Mouse (Mus musculus): ENCODE measurements around the gene Mepce. TPM values are rescaled to one million over a fixed set of nuclear protein-coding genes. Genes with fewer than 3 reads are reported as not detected.

The Mepce gene
- polyA plus RNA-seq, 1 experiment = 42.9 TPM

DNA sequence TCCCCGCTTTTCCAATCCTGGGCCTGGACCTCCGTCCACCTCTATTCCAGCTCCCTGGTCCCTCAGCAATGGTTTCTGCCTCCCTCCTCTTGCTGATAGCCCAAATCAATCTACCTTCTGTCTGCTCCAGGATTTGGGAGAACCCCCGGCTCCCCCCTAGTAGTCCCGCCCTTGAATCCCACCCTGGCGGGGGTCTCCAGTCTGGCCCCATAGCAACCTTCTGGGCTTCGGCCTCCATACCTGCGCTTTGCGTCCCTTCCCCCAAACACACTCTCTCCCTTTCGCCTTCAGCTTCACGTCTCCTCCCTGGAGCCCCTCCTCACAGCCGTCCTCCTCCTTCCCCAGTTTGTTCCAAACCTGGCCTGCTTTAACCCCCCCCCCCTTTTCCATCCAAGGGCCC, 46.9 kb downstream of the Mepce start:
- H3K4me1 ChIP-seq (ENCODE audit: control insufficient read depth, insufficient read depth, low read length) = 0 out of 2 replicates have a peak, but pooled peaks cover 3% of the 10 kb centered on the region
- WGBS = 40% methylated on average over 11 of the region's 11 CpGs
- no peak overlapping the region for H3K27ac ChIP-seq (ENCODE audit: insufficient read depth, low read depth, low read length)
- TF ChIP-seq POLR2A (IDR thresholded peaks at IDR 0.05; ENCODE audit: low read depth, low read length) = no peak
- TF ChIP-seq CTCF (conservative IDR thresholded peaks at IDR 0.05; ENCODE audit: insufficient read depth, insufficient read length, low read depth, low read length) = no peak
- DNase-seq = no peak
- no peaks in the 10 kb centered on the region for H3K36me3 ChIP-seq (ENCODE audit: control insufficient read depth, insufficient read depth, low read length)
- H3K27me3 ChIP-seq (replicated peaks; ENCODE audit: control insufficient read depth, insufficient read depth, low read length) = no peaks in the 10 kb centered on the region
- H3K4me3 ChIP-seq (ENCODE audit: insufficient read depth, low read depth, low read length) = peak overlapping the region; percentile 71

GRCm38 (mm10) chr5:137739471-137739870, 48.0 kb downstream of the Mepce start:
- H3K36me3 ChIP-seq (ENCODE audit: control insufficient read depth, insufficient read depth, low read length) = no peaks in the 10 kb centered on the region
- H3K27ac ChIP-seq (ENCODE audit: insufficient read depth, low read depth, low read length) = no peak overlapping the region
- no peak for DNase-seq
- no peak overlapping the region for H3K4me3 ChIP-seq (ENCODE audit: insufficient read depth, low read depth, low read length)
- no peaks in the 10 kb centered on the region for H3K27me3 ChIP-seq (replicated peaks; ENCODE audit: control insufficient read depth, insufficient read depth, low read length)
- 87% methylated on average over 9 of the region's 9 CpGs for WGBS
- H3K4me1 ChIP-seq (ENCODE audit: control insufficient read depth, insufficient read depth, low read length) = 0 out of 2 replicates have a peak, but pooled peaks cover 3% of the 10 kb centered on the region
- TF ChIP-seq POLR2A (IDR thresholded peaks at IDR 0.05; ENCODE audit: low read depth, low read length) (no peak), CTCF (conservative IDR thresholded peaks at IDR 0.05; ENCODE audit: insufficient read depth, insufficient read length, low read depth, low read length) (no peak)

- 0 out of 2 replicates have a peak, but pooled peaks cover 3% of the 10 kb centered on the region for H3K4me1 ChIP-seq (ENCODE audit: control insufficient read depth, insufficient read depth, low read length)
- TF ChIP-seq POLR2A (IDR thresholded peaks at IDR 0.05; ENCODE audit: low read depth, low read length) (no peak), CTCF (conservative IDR thresholded peaks at IDR 0.05; ENCODE audit: insufficient read depth, insufficient read length, low read depth, low read length) (0 out of 2 replicates have a peak, but pooled peaks have one; percentile 23)
- H3K4me3 ChIP-seq (ENCODE audit: insufficient read depth, low read depth, low read length) = no peak overlapping the region
- no peak for DNase-seq
- no peaks in the 10 kb centered on the region for H3K36me3 ChIP-seq (ENCODE audit: control insufficient read depth, insufficient read depth, low read length)
- H3K27ac ChIP-seq (ENCODE audit: insufficient read depth, low read depth, low read length) = no peak overlapping the region
- WGBS = 55% methylated on average over 5 of the region's 5 CpGs
- no peaks in the 10 kb centered on the region for H3K27me3 ChIP-seq (replicated peaks; ENCODE audit: control insufficient read depth, insufficient read depth, low read length)
Observed at GRCm38 (mm10) chr5:137738516-137738915, 48.9 kb downstream of the Mepce start.

DNA sequence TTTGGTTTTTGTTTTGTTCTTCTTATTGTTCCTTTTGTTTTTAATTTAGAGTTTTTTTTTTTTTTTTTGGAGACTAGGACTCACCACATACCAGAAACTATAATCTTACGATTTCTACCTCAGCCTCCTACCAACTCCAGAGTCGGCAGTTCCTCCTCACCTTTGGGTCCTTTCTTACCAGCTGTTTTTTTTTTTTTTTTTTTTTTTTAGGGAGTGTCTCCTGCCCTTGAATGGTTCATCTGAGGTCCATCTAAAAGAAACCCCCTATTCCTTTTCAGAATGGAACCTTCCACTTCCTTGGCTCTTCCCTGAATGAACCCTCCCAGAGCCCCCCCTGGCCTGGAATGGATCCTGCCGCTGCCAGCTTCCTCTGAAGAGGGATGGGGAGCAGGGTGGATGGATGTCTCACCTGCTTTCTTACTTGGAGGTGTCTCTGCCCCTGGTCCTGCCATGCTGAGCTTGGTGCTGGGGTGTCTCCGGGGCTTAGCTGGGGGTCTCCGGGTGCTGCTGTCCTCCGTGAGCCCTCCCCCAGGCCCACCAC, 50.0 kb downstream of the Mepce start:
- Histone ChIP-seq H3K4me3 (ENCODE audit: insufficient read depth, low read depth, low read length) (no peak overlapping the region), H3K27ac (ENCODE audit: insufficient read depth, low read depth, low read length) (no peak overlapping the region), H3K4me1 (ENCODE audit: control insufficient read depth, insufficient read depth, low read length) (0 out of 2 replicates have a peak, but pooled peaks cover 3% of the 10 kb centered on the region), H3K27me3 (replicated peaks; ENCODE audit: control insufficient read depth, insufficient read depth, low read length) (no peaks in the 10 kb centered on the region), H3K36me3 (ENCODE audit: control insufficient read depth, insufficient read depth, low read length) (no peaks in the 10 kb centered on the region)
- WGBS = 78% methylated on average over 6 of the region's 6 CpGs
- TF ChIP-seq POLR2A (IDR thresholded peaks at IDR 0.05; ENCODE audit: low read depth, low read length) (no peak), CTCF (conservative IDR thresholded peaks at IDR 0.05; ENCODE audit: insufficient read depth, insufficient read length, low read depth, low read length) (no peak)
- no peak for DNase-seq

DNA sequence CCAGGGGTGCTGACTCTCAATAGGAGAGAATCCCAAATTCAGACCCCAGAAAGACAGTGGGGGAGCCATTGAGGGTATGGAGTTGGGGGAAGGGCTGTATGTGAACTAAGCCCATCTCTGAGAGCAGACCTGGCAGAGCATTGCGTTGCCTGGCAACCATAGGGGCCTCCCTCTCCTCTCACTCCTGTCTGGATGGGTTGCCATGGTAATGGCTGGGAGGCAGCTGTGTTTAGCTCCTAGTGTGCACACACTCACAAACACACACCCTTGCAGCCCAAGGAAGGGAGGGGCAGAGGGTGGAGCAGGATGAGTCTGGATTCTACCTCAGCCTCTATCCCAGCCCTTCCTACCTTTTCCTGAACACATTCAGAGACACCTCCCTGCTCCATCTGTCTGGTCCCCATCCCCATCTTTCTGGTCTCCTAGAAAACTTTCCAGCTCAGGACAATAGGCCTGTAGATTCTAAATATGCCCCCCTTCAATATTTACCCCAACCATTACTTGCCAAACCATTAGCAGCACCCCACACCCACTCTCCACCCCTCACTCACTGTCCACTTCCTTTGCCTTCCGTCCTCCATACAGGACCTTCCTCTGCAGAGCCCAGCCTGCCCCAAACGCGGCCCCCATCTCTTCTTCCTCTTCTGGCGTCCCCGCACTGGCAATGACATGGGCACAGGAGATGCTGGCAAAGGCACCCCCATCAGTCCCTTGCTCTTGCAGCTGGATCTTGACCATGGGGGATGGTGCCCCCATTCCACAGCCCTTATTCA, 53.0 kb downstream of the Mepce start:
- no peaks in the 10 kb centered on the region for H3K27me3 ChIP-seq (replicated peaks; ENCODE audit: control insufficient read depth, insufficient read depth, low read length)
- no peak overlapping the region for H3K4me3 ChIP-seq (ENCODE audit: insufficient read depth, low read depth, low read length)
- DNase-seq = no peak
- H3K36me3 ChIP-seq (ENCODE audit: control insufficient read depth, insufficient read depth, low read length) = no peaks in the 10 kb centered on the region
- no peak for TF ChIP-seq POLR2A (IDR thresholded peaks at IDR 0.05; ENCODE audit: low read depth, low read length)
- TF ChIP-seq CTCF (conservative IDR thresholded peaks at IDR 0.05; ENCODE audit: insufficient read depth, insufficient read length, low read depth, low read length) = no peak
- no peaks in the 10 kb centered on the region for H3K4me1 ChIP-seq (ENCODE audit: control insufficient read depth, insufficient read depth, low read length)
- 74% methylated on average over 6 of the region's 6 CpGs for WGBS
- H3K27ac ChIP-seq (ENCODE audit: insufficient read depth, low read depth, low read length) = no peak overlapping the region

- DNase-seq = no peak
- TF ChIP-seq CTCF (conservative IDR thresholded peaks at IDR 0.05; ENCODE audit: insufficient read depth, insufficient read length, low read depth, low read length) (no peak), POLR2A (IDR thresholded peaks at IDR 0.05; ENCODE audit: low read depth, low read length) (no peak)
- H3K4me3 ChIP-seq (ENCODE audit: insufficient read depth, low read depth, low read length) = no peak overlapping the region
- H3K4me1 ChIP-seq (ENCODE audit: control insufficient read depth, insufficient read depth, low read length) = no peaks in the 10 kb centered on the region
- no peak overlapping the region for H3K27ac ChIP-seq (ENCODE audit: insufficient read depth, low read depth, low read length)
- WGBS = 93% methylated on average over 12 of the region's 12 CpGs
- H3K36me3 ChIP-seq (ENCODE audit: control insufficient read depth, insufficient read depth, low read length) = no peaks in the 10 kb centered on the region
- H3K27me3 ChIP-seq (replicated peaks; ENCODE audit: control insufficient read depth, insufficient read depth, low read length) = no peaks in the 10 kb centered on the region
Observed at GRCm38 (mm10) chr5:137733638-137734288, 53.7 kb downstream of the Mepce start.

Other genes starting within 250 kb of the Mepce start
- gene Actl6b, start 234.1 kb downstream of the Mepce start, polyA plus RNA-seq (2012; rRNA removed) = 0.12 and 0.16 TPM in 2 replicates
- 1.2 and 1.7 TPM in 2 replicates for gene Tfr2, start 217.8 kb downstream of the Mepce start, polyA plus RNA-seq (2012; rRNA removed)
- 84.2 and 86.6 TPM in 2 replicates for gene Mospd3, start 186.6 kb downstream of the Mepce start, polyA plus RNA-seq (2012; rRNA removed)
- gene Pcolce, start 173.9 kb downstream of the Mepce start, polyA plus RNA-seq (2012; rRNA removed) = 160 and 179 TPM in 2 replicates
- gene Fbxo24, start 158.7 kb downstream of the Mepce start, polyA plus RNA-seq (2012; rRNA removed) = 0.20 and 0.41 TPM in 2 replicates
- 39.4 and 45.5 TPM in 2 replicates for gene Lrch4, start 158.5 kb downstream of the Mepce start, polyA plus RNA-seq (2012; rRNA removed)
- gene Gm20605, start 158.5 kb downstream of the Mepce start, polyA plus RNA-seq (2012; rRNA removed) = 12.2 and 19.8 TPM in 2 replicates
- gene Sap25, start 146.3 kb downstream of the Mepce start, polyA plus RNA-seq (2012; rRNA removed) = 61.1 and 77.6 TPM in 2 replicates
- 4.2 and 4.4 TPM in 2 replicates for gene Irs3, start 141.9 kb downstream of the Mepce start, polyA plus RNA-seq (2012; rRNA removed)
- gene Agfg2, start 102.9 kb downstream of the Mepce start, polyA plus RNA-seq (2012; rRNA removed) = 36.5 and 48.1 TPM in 2 replicates
- 3.1 and 4.1 TPM in 2 replicates for gene Nyap1, start 46.0 kb downstream of the Mepce start, polyA plus RNA-seq (2012; rRNA removed)
- 71.2 and 78.4 TPM in 2 replicates for gene Tsc22d4, start 41.9 kb downstream of the Mepce start, polyA plus RNA-seq (2012; rRNA removed)
- gene Ppp1r35, start 8.8 kb downstream of the Mepce start, polyA plus RNA-seq (2012; rRNA removed) = 30.6 and 36.6 TPM in 2 replicates
- 1.6 and 2.5 TPM in 2 replicates for gene Zcwpw1, start 143 bp upstream of the Mepce start, polyA plus RNA-seq (2012; rRNA removed)
- 1.5 and 2.5 TPM in 2 replicates for gene Pilra, start 48.6 kb upstream of the Mepce start, polyA plus RNA-seq (2012; rRNA removed)
- gene Pilrb1, start 70.5 kb upstream of the Mepce start, polyA plus RNA-seq (2012; rRNA removed) = 1.3 and 1.5 TPM in 2 replicates
- gene Pilrb2, start 84.2 kb upstream of the Mepce start, polyA plus RNA-seq (2012; rRNA removed) = 1.3 and 2.3 TPM in 2 replicates
- gene Cyp3a13, start 134.0 kb upstream of the Mepce start, polyA plus RNA-seq (2012; rRNA removed) = 0.22 and 0.31 TPM in 2 replicates
- gene Gjc3, start 175.4 kb upstream of the Mepce start, polyA plus RNA-seq (2012; rRNA removed) = 0.05 and 0.20 TPM in 2 replicates
- 5.1 and 5.3 TPM in 2 replicates for gene Azgp1, start 193.9 kb upstream of the Mepce start, polyA plus RNA-seq (2012; rRNA removed)
- gene Smok3a, start 233.6 kb upstream of the Mepce start, polyA plus RNA-seq (2012; rRNA removed) = not detected in 2 replicates
- not detected in 2 replicates for gene Smok3b, start 233.8 kb upstream of the Mepce start, polyA plus RNA-seq (2012; rRNA removed)